Mouse (Mus musculus): ENCODE measurements at regions not wholly inside any gene's neighbourhood (a gene's known extent, or its start where the extent isn't known, plus 50 kb on each side); places are given as distances from the start of the nearest gene placed in this dataset.

DNA sequence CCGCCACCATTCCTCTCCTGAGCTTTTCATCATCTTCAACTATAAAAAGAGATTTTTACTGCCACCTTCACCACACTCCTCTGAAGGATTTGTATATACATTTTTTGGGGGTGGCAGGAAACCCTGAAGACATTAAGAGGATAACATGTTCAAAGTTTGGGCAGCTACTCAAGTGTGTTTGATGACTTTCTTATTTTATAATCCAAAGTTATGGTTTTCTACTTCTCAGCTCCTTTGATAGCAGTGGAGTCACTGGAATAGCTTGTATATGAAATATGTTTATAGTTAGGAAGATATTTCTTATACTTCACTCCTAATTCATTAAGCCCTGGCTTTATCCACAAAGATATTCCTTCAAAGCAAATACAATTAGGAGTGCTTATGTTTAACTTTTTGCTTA, 229.5 kb upstream of the Lcorl start:
- Histone ChIP-seq H3K36me3 (ENCODE audit: control insufficient read depth, insufficient read depth) (no peaks in the 10 kb centered on the region), H3K4me2 (ENCODE audit: low read depth) (no peak overlapping the region)
- TF ChIP-seq POLR2A (IDR thresholded peaks at IDR 0.05; ENCODE audit: insufficient read length, low read depth) (no peak), REST (IDR thresholded peaks at IDR 0.05; ENCODE audit: insufficient read depth, insufficient read length) (no peak), MAX (IDR thresholded peaks at IDR 0.05; ENCODE audit: low read depth) (no peak), MYOD1 (IDR thresholded peaks at IDR 0.05; ENCODE audit: control insufficient read depth in 1 of 3, insufficient read length in 2 of 3, low read depth in 2 of 3) (no peak), TCF12 (IDR thresholded peaks at IDR 0.05; ENCODE audit: insufficient read depth, poor library complexity, severe bottlenecking) (no peak)

DNA sequence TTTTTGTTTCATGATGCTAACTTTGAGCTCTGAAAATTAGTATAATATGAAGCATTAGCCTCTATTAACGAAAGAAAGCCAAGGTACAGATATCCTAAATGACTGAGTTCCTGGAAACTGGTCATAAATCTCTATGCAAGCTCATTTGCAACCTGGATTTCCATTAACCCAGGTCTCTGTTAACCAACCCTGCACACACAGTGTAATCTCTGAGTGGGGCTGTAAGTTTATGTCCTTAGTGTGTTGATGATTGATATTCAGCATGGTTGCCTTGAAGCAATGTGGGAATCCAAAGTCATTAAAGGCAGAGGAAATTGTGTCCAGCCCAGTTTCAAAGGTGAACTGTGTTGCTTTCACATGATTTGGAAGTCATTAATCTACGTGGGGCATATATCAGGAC, 225.9 kb upstream of the Lcorl start:
- no peak overlapping the region for H3ac ChIP-seq (ENCODE audit: control insufficient read depth, insufficient read length)
- H3K27me3 ChIP-seq (ENCODE audit: control insufficient read depth, insufficient read depth, insufficient read length): no peaks in the 10 kb centered on the region
- no peak overlapping the region for H3K4me3 ChIP-seq
- no peak overlapping the region for H3K4me2 ChIP-seq (ENCODE audit: low read depth)
- H3K79me2 ChIP-seq (ENCODE audit: control insufficient read depth, insufficient read depth): no peaks in the 10 kb centered on the region
- no peak for TF ChIP-seq POLR2A (IDR thresholded peaks at IDR 0.05; ENCODE audit: insufficient read length, low read depth)
- no peak for TF ChIP-seq E2F4 (IDR thresholded peaks at IDR 0.05; ENCODE audit: insufficient read depth)
- TF ChIP-seq USF1 (IDR thresholded peaks at IDR 0.05; ENCODE audit: low read depth): no peak
- TF ChIP-seq CEBPB (IDR thresholded peaks at IDR 0.05; ENCODE audit: insufficient read depth, poor library complexity, severe bottlenecking): no peak
- no peak for TF ChIP-seq SRF (IDR thresholded peaks at IDR 0.05; ENCODE audit: control insufficient read depth, insufficient read length, low read depth)
- no peak for TF ChIP-seq MYOD1 (IDR thresholded peaks at IDR 0.05; ENCODE audit: control insufficient read depth in 1 of 3, insufficient read length in 2 of 3, low read depth in 2 of 3)
- no peak for TF ChIP-seq MYOG (IDR thresholded peaks at IDR 0.05; ENCODE audit: control insufficient read depth in 1 of 3, insufficient read depth in 1 of 3, insufficient read length in 2 of 3, low read depth in 2 of 3)
- TF ChIP-seq POLR2AphosphoS2 (IDR thresholded peaks at IDR 0.05; ENCODE audit: insufficient read length, low read depth): no peak
- TF ChIP-seq TCF12 (IDR thresholded peaks at IDR 0.05; ENCODE audit: insufficient read depth, poor library complexity, severe bottlenecking): no peak
- TF ChIP-seq REST (IDR thresholded peaks at IDR 0.05; ENCODE audit: insufficient read depth, insufficient read length): no peak
- no peak for TF ChIP-seq TCF3 (IDR thresholded peaks at IDR 0.05; ENCODE audit: insufficient read length, low read depth)
- no peak for TF ChIP-seq MAX (IDR thresholded peaks at IDR 0.05; ENCODE audit: low read depth)
- no peaks in the 10 kb centered on the region for H3K36me3 ChIP-seq (ENCODE audit: control insufficient read depth, insufficient read depth)

More for the DNA sequence above, 229.5 kb upstream of the Lcorl start:
- H3ac ChIP-seq (ENCODE audit: control insufficient read depth, insufficient read length): no peak overlapping the region
- H3K27me3 ChIP-seq (ENCODE audit: control insufficient read depth, insufficient read depth, insufficient read length): no peaks in the 10 kb centered on the region
- H3K79me2 ChIP-seq (ENCODE audit: control insufficient read depth, insufficient read depth): no peaks in the 10 kb centered on the region
- H3K4me3 ChIP-seq: no peak overlapping the region

DNA sequence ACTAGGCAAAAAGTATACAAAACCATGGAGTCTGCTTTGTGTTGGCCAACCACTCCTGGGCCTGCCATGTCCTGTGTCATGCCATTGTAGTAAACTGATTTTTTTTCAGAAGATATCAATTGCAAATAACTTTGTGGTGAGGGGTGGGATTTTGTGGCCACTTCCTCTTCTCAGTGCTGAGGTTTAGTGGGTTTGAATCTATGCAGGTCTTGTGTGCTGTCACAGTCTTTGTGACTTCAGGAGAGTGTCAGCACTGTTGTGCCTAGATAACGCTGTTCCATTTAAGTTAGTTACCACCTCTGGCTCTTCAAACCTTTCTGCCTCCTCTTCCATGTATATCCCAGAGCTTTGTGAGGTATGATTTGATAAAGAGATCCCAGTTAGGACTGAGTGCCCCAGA, 216.3 kb upstream of the Lcorl start:
- Histone ChIP-seq H3ac (ENCODE audit: control insufficient read depth, insufficient read length) (no peak overlapping the region), H3K4me3 (no peak overlapping the region), H3K4me2 (ENCODE audit: low read depth) (no peak overlapping the region), H3K79me2 (ENCODE audit: control insufficient read depth, insufficient read depth) (no peaks in the 10 kb centered on the region), H3K36me3 (ENCODE audit: control insufficient read depth, insufficient read depth) (no peaks in the 10 kb centered on the region), H3K27me3 (ENCODE audit: control insufficient read depth, insufficient read depth, insufficient read length) (no peaks in the 10 kb centered on the region)
- TF ChIP-seq MYOD1 (IDR thresholded peaks at IDR 0.05; ENCODE audit: control insufficient read depth in 1 of 3, insufficient read length in 2 of 3, low read depth in 2 of 3): no peak
- no peak for TF ChIP-seq POLR2A (IDR thresholded peaks at IDR 0.05; ENCODE audit: insufficient read length, low read depth)
- TF ChIP-seq TCF12 (IDR thresholded peaks at IDR 0.05; ENCODE audit: insufficient read depth, poor library complexity, severe bottlenecking): no peak

DNA sequence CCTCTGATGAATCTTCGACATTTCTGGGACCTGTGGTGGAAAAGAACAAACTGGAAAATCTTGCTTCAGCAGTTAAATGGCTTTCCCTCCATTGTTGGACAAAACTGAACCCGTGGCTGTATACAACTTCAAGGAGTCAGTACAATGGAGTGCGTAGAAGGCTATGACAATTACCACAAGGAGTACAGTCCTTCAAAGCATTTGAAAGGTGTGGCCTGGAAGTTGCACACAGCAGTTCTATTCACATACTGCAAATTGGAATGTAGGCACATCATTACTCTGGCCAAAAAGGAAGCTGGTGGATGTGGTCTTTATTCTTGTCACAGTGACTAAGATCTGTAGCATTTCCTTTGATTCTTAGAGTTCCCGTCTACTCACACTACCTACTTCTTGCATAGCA, 215.7 kb upstream of the Lcorl start:
- no peak overlapping the region for H3K4me2 ChIP-seq (ENCODE audit: low read depth)
- H3K79me2 ChIP-seq (ENCODE audit: control insufficient read depth, insufficient read depth): no peaks in the 10 kb centered on the region
- TF ChIP-seq MYOG (IDR thresholded peaks at IDR 0.05; ENCODE audit: control insufficient read depth in 1 of 3, insufficient read depth in 1 of 3, insufficient read length in 2 of 3, low read depth in 2 of 3) (no peak), MAX (IDR thresholded peaks at IDR 0.05; ENCODE audit: low read depth) (no peak), TCF3 (IDR thresholded peaks at IDR 0.05; ENCODE audit: insufficient read length, low read depth) (no peak), CEBPB (IDR thresholded peaks at IDR 0.05; ENCODE audit: insufficient read depth, poor library complexity, severe bottlenecking) (no peak), MYOD1 (IDR thresholded peaks at IDR 0.05; ENCODE audit: control insufficient read depth in 1 of 3, insufficient read length in 2 of 3, low read depth in 2 of 3) (no peak), REST (IDR thresholded peaks at IDR 0.05; ENCODE audit: insufficient read depth, insufficient read length) (no peak), POLR2AphosphoS2 (IDR thresholded peaks at IDR 0.05; ENCODE audit: insufficient read length, low read depth) (no peak), POLR2A (IDR thresholded peaks at IDR 0.05; ENCODE audit: insufficient read length, low read depth) (no peak), E2F4 (IDR thresholded peaks at IDR 0.05; ENCODE audit: insufficient read depth) (no peak), TCF12 (IDR thresholded peaks at IDR 0.05; ENCODE audit: insufficient read depth, poor library complexity, severe bottlenecking) (no peak), USF1 (IDR thresholded peaks at IDR 0.05; ENCODE audit: low read depth) (no peak)
- no peaks in the 10 kb centered on the region for H3K36me3 ChIP-seq (ENCODE audit: control insufficient read depth, insufficient read depth)
- no peak overlapping the region for H3K4me3 ChIP-seq
- H3ac ChIP-seq (ENCODE audit: control insufficient read depth, insufficient read length): no peak overlapping the region
- H3K27me3 ChIP-seq (ENCODE audit: control insufficient read depth, insufficient read depth, insufficient read length): no peaks in the 10 kb centered on the region

DNA sequence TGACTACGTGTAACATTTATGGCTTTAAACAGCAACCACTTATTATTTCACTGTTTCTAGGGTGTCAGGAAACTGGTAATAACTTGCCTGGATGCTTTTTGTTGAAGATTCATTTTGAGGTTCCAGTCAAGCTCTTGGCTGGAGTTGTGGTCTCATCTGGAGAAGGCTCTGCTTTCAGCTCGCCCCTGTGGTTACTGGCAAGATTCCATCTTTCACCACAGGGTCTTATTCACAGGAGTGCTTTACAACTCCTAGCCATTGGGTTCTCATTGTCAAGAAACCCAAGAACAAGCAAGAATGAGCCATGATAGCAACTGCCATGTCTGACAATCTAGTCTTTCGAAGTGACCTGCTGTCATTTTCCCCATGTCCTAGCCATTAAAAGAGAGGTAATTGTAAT, 202.5 kb upstream of the Lcorl start:
- Histone ChIP-seq H3K36me3 (ENCODE audit: control insufficient read depth, insufficient read depth) (no peaks in the 10 kb centered on the region), H3K27me3 (ENCODE audit: control insufficient read depth, insufficient read depth, insufficient read length) (no peaks in the 10 kb centered on the region), H3K4me3 (no peak overlapping the region), H3K79me2 (ENCODE audit: control insufficient read depth, insufficient read depth) (no peaks in the 10 kb centered on the region), H3ac (ENCODE audit: control insufficient read depth, insufficient read length) (no peak overlapping the region), H3K4me2 (ENCODE audit: low read depth) (no peak overlapping the region)
- TF ChIP-seq MYOD1 (IDR thresholded peaks at IDR 0.05; ENCODE audit: control insufficient read depth in 1 of 3, insufficient read length in 2 of 3, low read depth in 2 of 3) (no peak), POLR2AphosphoS2 (IDR thresholded peaks at IDR 0.05; ENCODE audit: insufficient read length, low read depth) (no peak), SRF (IDR thresholded peaks at IDR 0.05; ENCODE audit: control insufficient read depth, insufficient read length, low read depth) (no peak), CEBPB (IDR thresholded peaks at IDR 0.05; ENCODE audit: insufficient read depth, poor library complexity, severe bottlenecking) (no peak), MYOG (IDR thresholded peaks at IDR 0.05; ENCODE audit: control insufficient read depth in 1 of 3, insufficient read depth in 1 of 3, insufficient read length in 2 of 3, low read depth in 2 of 3) (no peak), TCF12 (IDR thresholded peaks at IDR 0.05; ENCODE audit: insufficient read depth, poor library complexity, severe bottlenecking) (no peak), E2F4 (IDR thresholded peaks at IDR 0.05; ENCODE audit: insufficient read depth) (no peak), REST (IDR thresholded peaks at IDR 0.05; ENCODE audit: insufficient read depth, insufficient read length) (no peak), TCF3 (IDR thresholded peaks at IDR 0.05; ENCODE audit: insufficient read length, low read depth) (no peak), MAX (IDR thresholded peaks at IDR 0.05; ENCODE audit: low read depth) (no peak)

Data from myocyte (in vitro differentiated cells).